Mouse (Mus musculus): ENCODE measurements around the gene Ciita. TPM values are rescaled to one million over a fixed set of nuclear protein-coding genes. Genes with fewer than 3 reads are reported as not detected.

Ciita gene
- total RNA-seq, 2 experiments from 2014 or later, result 0.37 to 0.56 TPM

DNA sequence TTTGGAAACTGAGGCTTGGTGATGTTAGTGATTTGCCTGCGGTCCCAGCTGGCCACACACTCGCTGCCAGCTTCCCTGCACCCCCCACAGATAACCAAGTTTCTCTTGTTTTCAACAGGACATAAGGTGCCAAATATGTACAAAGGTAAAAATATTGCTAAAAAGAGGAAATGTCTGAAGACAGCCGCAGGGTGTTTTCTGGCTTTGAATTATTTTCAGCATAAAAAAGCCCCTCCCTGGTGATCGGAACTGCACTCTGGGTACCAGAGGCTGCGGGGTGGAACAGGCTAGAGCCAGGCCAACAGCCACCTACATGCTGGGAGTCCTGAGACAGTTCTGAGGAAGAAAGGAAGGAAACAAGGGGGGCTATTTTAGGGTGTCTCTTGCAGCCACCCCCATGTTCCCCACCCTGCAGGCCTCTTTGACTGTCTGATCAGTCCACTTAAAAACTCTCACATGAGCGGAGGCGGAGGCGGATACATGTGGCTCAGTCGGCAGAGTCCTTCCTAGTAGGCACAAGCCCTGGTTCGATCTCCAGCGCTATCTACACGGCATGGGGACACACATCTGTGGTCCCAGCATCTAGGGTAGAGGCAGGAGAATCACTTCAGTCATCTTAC is 36.2 kb downstream of the Ciita start:
- DNase-seq (ENCODE audit: low spot score in 2 of 2), result no peak

DNA sequence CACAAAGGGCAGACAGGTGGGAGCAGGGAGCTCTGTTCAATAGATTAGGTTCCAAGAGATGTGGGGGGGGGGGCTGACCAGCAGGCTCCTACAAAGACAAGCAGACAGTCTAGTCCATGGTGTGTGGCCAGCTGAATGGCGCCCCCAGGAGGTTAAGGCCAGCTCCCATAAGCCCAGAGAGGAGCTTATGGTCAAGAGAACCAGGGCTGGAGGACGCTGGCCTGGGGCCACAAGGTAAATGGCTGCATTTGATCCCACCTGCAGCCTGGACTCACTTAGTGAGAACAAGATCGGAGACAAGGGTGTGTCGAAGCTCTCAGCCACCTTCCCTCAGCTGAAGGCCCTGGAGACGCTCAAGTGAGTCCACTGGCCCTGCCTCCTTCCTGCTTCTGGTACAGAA is 38.2 kb downstream of the Ciita start:
- no peak for DNase-seq (ENCODE audit: low spot score in 2 of 2)

DNA sequence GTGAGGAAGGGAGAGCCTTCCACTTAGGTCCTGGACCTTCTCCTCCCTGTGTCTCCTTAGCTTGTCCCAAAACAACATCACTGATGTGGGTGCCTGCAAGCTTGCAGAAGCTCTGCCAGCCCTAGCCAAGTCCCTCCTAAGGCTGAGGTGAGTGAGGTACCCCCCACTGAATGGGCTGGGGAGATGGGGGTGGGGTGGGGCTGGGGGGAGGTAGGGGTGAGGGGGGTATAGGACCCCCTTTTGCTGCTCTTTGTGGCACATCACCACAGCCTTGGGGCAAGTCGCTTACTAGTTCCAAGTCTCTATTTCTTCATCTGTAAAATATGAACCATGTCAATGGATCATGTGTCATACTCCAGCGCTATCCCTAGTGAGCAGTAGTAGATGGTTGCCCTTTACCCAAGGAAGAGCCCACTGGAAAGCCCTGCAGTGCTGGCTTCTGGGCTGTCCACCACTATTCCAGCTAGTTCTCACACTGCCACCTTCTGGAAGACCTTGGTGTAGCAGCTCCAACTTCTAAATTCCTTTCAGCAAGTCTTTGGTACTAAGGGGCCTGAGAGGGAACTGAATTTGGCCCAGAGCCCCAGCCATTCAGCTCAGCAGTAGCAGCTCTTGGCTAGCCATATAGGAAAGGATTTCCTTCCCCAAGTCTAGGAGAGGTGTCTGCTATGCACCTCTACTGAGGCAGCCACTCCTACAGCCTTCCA is 41.2 kb downstream of the Ciita start:
- peak; percentile 52 for DNase-seq (ENCODE audit: low spot score in 2 of 2)

DNA sequence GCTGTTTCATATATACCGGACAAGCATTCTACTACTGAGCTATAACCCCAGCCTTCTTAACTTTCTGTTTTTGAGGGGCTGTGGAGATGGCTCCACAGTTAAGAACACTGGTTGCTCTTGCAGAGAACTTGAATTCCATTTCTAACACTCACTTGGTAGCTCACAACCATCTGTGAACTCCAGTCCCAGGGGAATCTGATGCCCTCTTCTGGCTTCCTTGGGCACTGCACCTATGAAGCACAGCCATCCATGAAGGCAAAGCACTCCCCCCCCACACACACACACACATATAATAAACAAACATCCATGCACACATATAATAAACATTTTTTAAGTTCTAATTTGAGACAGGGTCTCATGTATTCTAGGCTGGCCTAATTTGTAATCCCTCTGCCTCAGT is 43.0 kb downstream of the Ciita start:
- DNase-seq (ENCODE audit: low spot score in 2 of 2), result peak in 1 of 2 experiments; percentile 41

DNA sequence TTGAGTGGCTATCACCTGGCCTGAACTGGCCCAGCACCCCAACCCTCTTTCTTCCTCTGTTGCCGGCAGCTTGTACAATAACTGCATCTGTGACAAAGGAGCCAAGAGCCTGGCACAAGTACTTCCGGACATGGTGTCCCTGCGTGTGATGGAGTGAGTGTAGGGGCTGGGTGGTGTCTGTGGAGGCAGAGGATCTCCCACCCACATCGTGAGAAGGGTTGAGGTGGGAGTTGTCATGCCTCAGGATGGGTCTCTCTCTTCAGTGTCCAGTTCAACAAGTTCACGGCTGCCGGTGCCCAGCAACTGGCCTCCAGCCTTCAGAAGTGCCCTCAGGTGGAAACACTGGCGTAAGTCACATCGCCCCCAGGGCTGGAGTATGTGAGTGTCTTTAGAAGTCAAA is 43.8 kb downstream of the Ciita start:
- DNase-seq (ENCODE audit: low spot score in 2 of 2), result no peak

DNA sequence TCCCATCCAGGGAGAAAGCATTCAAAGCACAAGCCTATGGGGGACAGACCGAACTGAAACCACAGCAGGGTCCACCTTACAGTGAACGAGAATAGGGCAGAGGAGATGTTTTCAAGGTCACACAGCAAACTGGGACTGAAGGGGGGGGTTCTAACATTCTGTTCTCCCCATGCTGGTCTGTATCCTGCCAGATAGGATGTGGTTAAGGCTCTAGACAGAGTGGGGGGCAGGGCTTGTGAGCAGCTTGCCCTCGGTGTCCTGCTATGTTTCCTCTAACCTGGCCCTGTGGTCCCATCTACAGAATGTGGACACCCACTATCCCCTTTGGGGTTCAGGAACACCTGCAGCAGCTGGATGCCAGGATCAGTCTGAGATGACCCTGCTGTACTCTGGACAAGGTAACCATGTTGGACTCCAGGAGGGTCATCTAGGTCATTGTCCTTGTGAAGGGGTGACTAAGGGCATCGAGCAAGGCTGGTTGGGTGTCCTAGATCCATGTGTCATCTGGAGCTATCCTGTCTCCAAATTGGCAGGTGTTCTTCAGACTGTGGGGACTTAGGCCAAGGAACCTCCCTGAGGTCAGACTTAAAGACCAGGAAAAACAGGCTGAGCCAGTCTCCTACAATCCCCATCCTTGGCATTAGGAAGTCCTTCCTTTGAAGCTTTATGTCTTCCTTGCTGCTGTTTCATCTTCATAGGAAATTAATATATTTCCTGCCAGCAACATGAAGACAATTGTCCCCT is 45.2 kb downstream of the Ciita start:
- no peak for DNase-seq (ENCODE audit: low spot score in 2 of 2)

DNA sequence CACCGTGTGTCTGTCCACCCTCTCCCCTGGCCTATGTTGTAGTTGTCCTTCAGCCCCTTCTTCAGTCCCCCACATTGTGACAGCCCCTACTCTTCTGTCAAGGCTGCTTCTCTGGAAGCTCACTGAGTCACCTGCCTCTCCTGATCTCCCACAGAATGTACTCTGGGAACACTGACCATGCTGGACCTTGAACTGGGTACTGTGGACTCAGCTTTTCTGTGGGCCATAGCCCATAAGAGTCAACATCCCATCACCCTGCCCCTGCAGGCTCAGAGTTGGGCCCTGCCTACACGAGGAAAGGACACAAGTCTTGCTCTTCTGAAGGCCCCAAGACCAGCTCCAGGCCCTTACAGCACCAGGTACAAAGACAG is 45.7 kb downstream of the Ciita start:
- DNase-seq (ENCODE audit: low spot score in 2 of 2), result no peak

DNA sequence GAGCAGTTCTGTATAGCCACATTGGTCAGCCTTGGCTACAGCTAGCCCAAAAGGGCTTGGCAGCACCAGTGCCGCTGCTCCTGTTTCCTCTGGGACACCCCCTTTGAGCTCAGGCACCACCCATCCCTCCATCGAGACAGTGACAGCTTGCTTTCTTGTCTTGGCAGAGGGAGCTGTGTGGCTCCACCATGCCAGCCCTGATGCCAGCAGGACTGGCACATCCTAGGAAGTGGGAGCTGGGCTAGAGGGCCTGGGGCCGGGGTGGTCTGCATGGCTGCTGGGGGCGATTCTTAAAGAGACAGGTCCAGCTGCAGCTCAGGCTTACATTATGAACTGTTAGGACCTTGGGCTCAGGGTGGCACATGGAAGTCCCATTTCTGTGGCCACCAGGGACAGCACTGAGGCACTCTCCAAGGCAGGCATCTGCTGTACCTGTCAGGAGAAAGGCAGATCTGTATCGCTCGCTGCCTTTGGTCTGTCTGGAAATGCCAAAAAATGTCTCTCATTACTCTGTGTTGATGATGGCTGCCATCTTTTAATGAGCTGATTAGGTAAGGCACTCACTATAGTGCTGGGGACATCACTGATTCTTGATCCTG is 47.3 kb downstream of the Ciita start:
- DNase-seq (ENCODE audit: low spot score in 2 of 2), result no peak

DNA sequence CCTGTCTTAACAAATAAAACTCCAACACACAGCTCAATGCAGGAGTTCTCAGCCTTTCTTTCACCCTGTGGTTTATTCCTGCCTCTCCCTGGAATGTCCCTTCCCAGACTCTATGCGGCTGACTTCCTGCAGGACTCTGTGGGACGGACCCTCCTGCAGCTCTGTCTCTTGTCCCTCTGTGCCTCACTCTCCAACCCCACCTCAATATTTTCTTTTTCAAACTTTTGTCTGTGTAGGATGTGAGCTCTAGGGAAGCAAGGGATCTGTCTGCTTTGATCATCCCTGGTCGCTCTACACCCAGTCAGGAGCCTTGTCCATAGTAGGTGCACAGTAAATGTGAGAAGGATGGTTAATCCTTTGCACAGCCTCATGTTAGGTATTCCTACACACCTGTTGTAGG is 48.5 kb downstream of the Ciita start:
- no peak for DNase-seq (ENCODE audit: low spot score in 2 of 2)

DNA sequence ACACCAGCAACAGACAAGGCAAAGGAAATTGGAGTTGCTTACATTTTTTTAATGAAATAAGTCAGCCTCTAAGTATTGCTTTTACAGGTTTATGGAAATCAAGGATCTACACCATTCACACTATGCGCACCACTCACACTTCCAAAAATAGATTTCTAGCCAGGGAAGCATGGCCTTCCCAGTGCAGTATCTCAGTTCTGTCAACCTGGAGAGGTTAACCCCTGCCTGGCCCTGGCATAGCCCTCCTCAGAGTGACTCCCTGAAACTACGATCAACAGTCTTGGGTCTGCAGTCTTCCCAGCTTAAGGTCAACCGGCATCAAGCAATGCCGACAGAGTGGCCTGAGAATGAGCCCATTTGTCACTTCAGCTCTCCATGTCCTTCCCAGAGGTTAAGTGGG is 50.3 kb downstream of the Ciita start:
- no peak for DNase-seq (ENCODE audit: low spot score in 2 of 2)

DNA sequence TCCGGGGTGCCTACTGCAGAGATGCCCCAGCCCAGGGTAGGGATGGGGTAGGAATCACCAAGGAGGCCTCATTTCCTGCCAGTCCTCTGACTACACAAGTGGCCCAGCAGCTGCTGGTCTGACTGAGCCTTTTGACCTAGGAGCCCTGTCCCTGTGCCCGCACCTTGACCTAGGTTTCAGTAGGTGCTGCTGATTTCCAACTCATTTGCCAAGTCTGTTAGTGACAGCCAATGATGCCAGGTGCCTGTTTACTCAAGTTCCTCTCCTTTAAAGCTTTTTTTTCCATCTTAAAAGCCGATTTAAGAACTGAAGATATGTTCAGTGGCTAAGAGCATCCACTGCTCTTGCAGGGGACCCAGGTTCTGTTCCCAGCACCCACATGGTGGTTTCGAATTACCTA is 53.9 kb downstream of the Ciita start:
- no peak for DNase-seq (ENCODE audit: low spot score in 2 of 2)

DNA sequence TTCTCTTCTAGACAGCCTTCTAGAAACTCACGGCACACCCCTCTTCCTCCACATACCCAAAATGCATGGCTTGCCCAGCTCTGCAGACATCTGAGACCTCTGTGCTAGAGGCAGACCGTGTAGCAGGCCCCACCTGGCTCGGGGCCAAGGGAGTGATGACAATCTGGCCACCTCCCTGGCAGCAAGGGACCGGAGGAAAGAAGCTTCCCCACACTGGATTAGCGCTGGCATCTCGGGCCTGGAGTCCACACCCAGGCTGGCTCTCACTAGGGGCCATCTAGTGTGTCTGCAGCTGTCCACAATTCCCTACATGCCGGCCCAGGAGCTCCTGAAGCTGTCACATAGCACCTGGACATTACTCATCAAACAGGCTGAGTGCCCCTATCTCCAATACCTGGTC is 54.7 kb downstream of the Ciita start:
- no peak for DNase-seq (ENCODE audit: low spot score in 2 of 2)

DNA sequence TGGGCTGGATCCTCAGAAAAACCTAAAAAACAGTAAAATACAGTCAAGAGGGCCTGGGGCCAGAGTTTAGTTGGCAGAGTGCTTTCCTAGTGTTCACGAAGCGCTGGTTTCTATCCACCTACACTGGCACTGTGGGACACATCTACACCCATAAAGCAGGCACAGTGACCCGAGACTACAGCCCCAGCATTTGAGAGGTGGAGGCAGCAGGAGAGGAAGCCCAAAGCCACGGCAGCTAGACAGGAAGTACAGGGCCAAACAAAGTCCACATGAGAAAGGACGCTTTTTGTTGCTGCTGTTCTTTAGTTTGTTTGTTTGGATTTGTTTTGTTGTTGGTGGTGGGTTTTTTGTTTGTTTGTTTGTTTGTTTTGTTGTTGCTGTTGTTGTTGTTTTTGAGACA is 56.5 kb downstream of the Ciita start:
- no peak for DNase-seq (ENCODE audit: low spot score in 2 of 2)

DNA sequence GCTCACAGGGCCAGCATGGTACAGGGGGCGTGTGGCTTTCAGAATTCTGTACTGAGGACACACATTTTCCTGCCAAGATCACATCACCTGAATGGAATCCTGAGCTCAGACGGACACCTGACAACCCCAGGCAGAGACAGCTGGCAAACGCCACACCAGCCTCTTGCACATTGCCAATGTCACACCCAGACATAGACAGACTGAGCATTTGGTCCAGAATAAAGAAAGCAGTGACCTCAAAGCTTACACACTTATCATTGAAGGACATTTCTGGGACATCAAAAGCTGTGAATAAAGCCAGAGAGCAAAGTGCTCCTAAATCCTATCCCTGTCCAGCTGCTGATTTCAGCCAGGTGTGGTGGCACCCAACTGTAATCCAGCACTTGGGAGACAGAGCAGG is 57.1 kb downstream of the Ciita start:
- DNase-seq (ENCODE audit: low spot score in 2 of 2), result no peak

DNA sequence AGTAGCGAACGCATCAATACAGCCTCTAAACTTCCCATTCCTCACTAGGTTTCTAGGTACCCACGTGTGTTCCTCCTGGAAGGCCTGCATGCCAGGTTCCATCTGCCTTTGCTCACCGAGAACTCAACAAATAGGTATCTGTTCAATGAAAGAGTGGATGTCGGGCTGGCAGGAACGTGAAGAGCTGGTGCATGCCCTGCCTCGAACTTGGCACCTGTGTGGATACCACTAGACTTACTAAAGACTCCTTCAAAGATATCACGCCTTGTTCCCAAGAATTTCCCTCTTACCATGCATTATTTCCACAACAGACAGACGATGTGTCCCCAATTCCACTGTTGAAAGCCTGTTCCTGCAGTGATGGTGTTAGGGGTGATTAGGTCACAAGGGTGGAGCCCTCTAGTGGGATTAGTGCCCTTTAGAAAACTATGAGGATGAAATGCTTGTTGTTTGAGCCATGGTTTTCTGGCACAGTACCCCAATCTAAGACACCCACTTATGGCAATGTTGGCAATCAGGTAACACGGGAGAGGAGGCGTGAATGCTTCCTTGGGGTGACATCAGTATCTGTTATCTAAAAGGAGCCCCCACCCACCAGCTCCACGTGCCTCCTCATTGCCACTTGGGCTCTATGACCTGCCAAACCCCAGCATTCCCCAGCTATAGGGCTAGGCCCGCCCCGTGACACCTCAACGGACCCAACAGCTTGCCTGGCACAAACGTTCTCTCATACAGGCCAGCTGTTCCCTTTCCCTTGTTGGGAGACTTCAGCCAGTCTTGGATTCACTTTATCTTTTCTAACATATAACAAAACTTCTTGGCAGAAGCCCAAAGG is 61.1 kb downstream of the Ciita start:
- DNase-seq (ENCODE audit: low spot score in 2 of 2), result no peak

DNA sequence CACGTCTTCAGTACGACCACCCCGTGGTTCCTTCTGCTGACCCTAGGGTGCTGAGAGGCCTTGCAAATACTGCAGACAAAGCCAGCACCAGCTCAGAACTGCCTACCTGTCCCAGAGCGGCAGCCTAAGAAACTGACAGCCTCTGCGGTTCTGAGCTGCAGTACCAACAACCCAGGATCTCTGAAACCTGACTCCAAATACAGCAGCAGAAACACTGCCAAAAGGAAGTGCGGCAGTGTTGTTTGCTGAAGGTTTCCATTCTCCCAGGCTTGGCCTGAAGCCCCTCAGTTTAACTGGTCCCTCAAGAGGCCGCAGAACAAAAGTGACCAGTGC is 61.7 kb downstream of the Ciita start:
- DNase-seq (ENCODE audit: low spot score in 2 of 2), result no peak

DNA sequence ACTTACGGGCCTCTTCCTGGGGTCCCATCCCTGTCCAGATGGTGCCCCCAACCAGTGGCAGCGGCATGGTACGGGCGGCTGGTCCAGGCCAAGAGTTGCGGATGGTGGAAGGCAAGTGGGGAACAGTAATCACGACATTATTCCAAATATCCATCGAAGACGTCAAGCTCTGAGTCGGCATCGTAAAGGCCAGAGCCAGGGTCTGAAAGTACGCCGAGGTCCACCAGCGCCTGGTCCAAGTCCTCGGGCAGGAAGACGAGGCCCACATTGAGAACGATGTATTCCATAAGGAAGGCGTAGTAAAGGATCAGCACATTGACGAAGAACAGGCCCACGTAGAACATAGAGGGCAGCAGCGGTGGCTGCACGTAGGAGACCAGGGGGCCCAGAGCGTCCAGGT is 62.4 kb downstream of the Ciita start:
- DNase-seq (ENCODE audit: low spot score in 2 of 2), result no peak

DNA sequence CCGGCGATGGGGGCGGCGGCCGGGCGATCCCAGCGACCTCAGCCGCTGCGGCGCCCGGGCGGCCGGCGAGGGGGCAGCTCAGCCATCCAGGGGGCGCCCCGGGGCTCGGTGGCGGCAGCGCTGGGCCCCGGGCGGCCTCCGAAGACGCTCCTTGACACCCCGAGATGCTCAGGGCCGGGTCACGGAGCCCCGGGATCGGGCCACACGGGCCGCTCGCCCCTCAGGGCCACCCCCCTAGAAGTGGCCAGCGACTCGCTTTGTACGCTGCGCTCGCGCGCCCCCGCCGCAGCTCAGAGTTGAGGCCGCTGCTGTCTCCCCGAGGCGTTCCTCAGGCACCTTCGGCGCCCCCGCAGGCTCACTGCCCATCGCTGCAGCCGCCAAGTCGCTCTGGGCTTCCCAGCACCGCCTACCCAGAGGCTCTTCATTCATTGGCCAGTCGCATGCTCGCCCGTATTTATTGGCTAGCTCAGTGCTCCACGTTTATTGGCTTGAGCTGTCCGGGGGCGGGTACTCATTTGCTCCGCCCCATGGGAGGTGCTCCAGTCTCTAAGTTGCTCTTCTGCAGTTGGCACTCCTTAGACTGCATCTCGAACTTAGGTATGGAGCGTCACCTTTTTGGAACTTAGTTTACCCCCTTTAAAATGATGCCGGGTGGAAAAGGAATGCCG is 63.0 kb downstream of the Ciita start, which contains the start of gene Dexi:
Dexi (minus strand) TSS at position 357 of the 668 bp plus-strand sequence.
- DNase-seq (ENCODE audit: low spot score in 2 of 2), result peak; percentile 73 to 83

DNA sequence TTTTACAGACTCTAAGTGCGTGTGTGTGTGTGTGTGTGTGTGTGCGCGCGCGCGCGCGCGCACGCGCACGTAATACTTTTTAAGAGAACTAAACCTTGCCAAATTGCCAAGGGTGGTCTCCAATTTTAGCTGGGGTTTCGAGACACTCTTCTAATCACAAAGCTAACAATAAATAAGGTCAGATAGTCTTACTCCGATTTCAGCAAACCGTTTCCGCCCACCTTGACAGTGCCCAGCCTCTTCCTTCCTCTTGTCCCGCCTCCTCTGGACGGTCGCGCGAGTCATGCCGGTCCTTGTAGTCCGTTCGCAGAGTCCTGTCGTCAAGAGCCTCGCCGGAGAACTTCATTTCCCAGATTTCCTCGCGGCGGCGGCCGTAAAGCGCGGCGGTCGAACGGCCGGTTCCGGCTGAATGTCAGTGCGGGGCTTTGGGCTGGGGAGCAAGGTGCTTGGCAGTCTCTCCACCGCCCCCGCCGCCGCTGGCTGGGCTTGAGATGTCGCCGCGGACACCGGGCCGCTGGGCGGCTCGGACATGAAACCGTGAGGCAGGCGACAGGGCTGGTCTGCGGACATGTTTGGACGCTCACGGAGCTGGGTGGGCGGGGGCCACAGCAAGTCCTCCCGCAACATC is 65.2 kb downstream of the Ciita start, which contains the start of gene Clec16a:
Clec16a (plus strand) TSS at position 345 of the 628 bp plus-strand sequence.
- peak; percentile 76 to 90 for DNase-seq (ENCODE audit: low spot score in 2 of 2)

DNA sequence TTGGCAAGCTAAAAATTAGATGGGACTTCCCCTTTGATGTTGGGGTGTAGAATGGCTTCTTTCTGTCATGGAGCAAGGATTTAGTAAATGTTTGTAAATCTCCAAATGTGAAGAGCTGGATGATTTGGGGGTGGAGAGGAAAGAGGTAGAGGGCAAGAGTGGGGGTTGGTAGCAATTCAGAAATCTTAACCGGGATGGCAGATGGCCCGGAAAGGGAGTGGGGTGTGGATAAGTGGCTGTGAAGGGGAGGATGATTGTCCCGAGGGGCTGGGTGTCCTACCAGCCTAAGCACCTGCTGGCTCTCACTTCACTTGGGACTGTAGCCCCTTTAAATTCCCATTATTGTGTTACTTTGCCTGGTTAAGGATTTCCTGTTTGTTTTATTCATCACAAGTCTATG is 67.0 kb downstream of the Ciita start:
- DNase-seq (ENCODE audit: low spot score in 2 of 2), result no peak

Measured in adrenal gland, postnatal 4 days (tissue).